Mouse (Mus musculus) C2C12 (cell line): ENCODE results near the gene Ago3. TPM values are rescaled to one million over a fixed set of nuclear protein-coding genes. Genes with fewer than 3 reads are reported as not detected.

Experiments used
- H3K27me3 ChIP-seq: one replicate; pipeline ENCODE4 v1.6.1; 2011; ENCODE audit not compliant: control insufficient read depth, insufficient read depth, insufficient read length
- H3K36me3 ChIP-seq: one replicate; pipeline ENCODE4 v1.6.1; 2011; ENCODE audit not compliant: control insufficient read depth, insufficient read depth
- H3K4me3 ChIP-seq: one replicate; pipeline ENCODE4 v1.5.1; 2011; ENCODE audit warnings: mild to moderate bottlenecking, control low read depth; ENCODE audit not compliant: poor library complexity, insufficient read depth, severe bottlenecking
- H3K79me2 ChIP-seq: one replicate; pipeline ENCODE4 v1.6.1; 2011; ENCODE audit not compliant: control insufficient read depth, insufficient read depth
- H3K79me3 ChIP-seq: one replicate; pipeline ENCODE4 v1.6.1; 2011; ENCODE audit warnings: low read depth, control low read depth
- H3ac ChIP-seq: one replicate; pipeline ENCODE3; 2011; ENCODE audit warnings: low read depth; ENCODE audit not compliant: control insufficient read depth, insufficient read length
- CEBPB ChIP-seq: IDR thresholded peaks from one replicate; pipeline ENCODE4 v1.6.1; 2011; ENCODE audit warnings: low read depth, mild to moderate bottlenecking, control low read depth, moderate library complexity
- CTCF ChIP-seq: IDR thresholded peaks from one replicate; pipeline ENCODE4 v1.5.1; 2011; ENCODE audit not compliant: control insufficient read depth, insufficient read depth, insufficient read length
- FOSL1 ChIP-seq: IDR thresholded peaks from one replicate; pipeline ENCODE4 v1.8.0; 2011; ENCODE audit warnings: mild to moderate bottlenecking, low read length; ENCODE audit not compliant: poor library complexity, insufficient read depth, severe bottlenecking
- MAX ChIP-seq: IDR thresholded peaks from one replicate; pipeline ENCODE4 v1.6.1; 2011; ENCODE audit warnings: mild to moderate bottlenecking, control low read depth
- MYOD1 ChIP-seq: IDR thresholded peaks from one replicate; pipeline ENCODE4 v1.6.1; 2011; ENCODE audit warnings: low read depth; ENCODE audit not compliant: control insufficient read depth, insufficient read length
- MYOG ChIP-seq: IDR thresholded peaks from one replicate; pipeline ENCODE4 v1.6.1; 2011; ENCODE audit not compliant: control insufficient read depth, insufficient read length; ENCODE audit errors: extremely low read depth
- USF1 ChIP-seq: IDR thresholded peaks from one replicate; pipeline ENCODE4 v1.6.1; 2011; ENCODE audit warnings: low read depth, mild to moderate bottlenecking, control low read depth, moderate library complexity
- polyA plus RNA-seq: library from polyadenylated mRNA; unstranded; fragments of >200 nt; fragmentation: generic; extraction: Trizol; gene quantifications from one replicate; pipeline ENCODE4 v1.2.1, GENCODE M21; 2012; ENCODE audit warnings: missing spikeins

Ago3 gene
- polyA plus RNA-seq, 1 experiment, result 5.2 TPM

DNA sequence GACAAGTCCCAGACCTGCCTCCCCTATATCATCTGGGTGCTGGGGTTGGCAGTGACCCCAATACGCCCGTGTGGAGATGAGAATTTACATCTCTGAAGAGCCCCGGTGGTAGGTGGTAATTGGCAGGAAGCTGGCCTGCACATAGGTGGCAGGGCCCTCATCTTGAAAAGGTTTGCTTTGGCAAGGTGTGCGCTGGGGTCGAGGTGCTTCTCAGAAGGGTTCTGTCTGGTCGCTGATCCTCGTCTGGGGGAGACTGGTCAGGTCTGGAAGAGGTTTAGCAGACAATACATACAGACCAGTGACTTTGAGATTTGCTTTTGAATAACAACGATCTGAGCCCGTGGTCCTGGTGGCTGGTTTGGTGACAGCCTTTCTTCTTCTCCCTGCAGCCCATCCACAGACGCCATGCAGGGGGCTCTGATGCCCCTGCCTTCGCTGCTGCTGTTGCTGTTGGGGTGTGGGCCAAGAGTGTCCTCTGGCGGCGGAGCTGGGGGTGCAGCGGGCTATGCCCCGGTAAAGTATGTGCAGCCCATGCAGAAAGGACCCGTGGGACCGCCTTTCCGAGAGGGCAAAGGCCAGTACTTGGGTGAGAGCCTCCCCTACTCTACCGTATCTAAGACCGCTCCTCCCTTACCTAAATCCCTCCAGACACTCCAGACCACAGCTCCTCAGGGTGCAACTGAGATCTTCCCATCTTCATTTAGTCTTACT, 120.0 kb downstream of the Ago3 start:
- Histone ChIP-seq H3K4me3 (no peak overlapping the region), H3K36me3 (no peaks in the 10 kb centered on the region), H3K27me3 (no peaks in the 10 kb centered on the region), H3K79me3 (no peaks in the 10 kb centered on the region), H3ac (no peak overlapping the region), H3K79me2 (no peaks in the 10 kb centered on the region)
- no peak for TF ChIP-seq MYOD1
- TF ChIP-seq CTCF, result peak; percentile 80
- no peak for TF ChIP-seq USF1
- TF ChIP-seq MYOG, result no peak
- TF ChIP-seq MAX, result no peak
- TF ChIP-seq CEBPB, result no peak
- TF ChIP-seq FOSL1, result no peak

DNA sequence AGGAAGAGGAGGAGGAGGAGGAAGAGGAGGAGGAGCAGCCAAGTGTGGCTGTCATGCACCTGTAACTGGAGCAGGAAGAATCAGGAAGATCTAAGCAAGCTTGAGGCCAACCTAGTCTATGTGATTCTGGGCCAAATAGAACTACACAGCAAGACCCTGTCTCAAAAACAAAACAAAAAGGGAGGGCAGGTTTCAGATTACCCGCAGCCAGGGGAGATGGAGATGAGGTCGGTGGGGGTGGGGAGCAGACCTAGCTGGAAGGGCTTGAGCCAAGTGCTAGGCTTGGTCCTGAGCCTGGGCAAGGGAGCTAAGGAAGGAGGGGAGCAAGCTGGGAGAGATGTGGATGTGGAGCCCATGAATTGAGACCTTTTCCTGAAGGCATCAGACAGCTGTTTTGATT, 122.5 kb downstream of the Ago3 start:
- H3K36me3 ChIP-seq, result no peaks in the 10 kb centered on the region
- H3K27me3 ChIP-seq, result no peaks in the 10 kb centered on the region
- no peak overlapping the region for H3K4me3 ChIP-seq
- TF ChIP-seq CEBPB, result no peak
- no peak for TF ChIP-seq MYOG
- no peak for TF ChIP-seq USF1
- TF ChIP-seq MYOD1, result no peak
- TF ChIP-seq MAX, result no peak
- TF ChIP-seq CTCF, result no peak
- TF ChIP-seq FOSL1, result no peak
- H3K79me3 ChIP-seq, result no peaks in the 10 kb centered on the region
- H3ac ChIP-seq, result no peak overlapping the region
- no peaks in the 10 kb centered on the region for H3K79me2 ChIP-seq

DNA sequence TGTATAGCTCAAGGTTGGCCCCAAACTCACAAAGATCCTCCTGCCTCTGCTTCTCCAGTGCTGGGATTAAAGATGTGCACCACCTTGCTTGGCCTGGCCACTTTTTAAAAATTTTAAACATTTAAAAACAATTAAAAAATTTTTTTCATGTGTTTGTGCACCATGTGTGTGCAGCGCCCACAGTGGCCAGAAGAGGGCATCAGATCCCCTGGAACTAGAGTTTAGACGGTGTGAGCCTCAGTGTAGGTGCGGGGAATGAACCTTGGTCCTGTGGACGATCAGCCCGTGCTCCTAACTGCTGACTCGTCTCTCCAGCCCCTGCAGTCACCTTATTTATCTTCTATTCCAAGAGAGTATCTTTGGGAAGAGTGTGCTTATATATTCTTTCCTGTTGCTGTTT, 123.3 kb downstream of the Ago3 start:
- Histone ChIP-seq H3K4me3 (no peak overlapping the region), H3ac (no peak overlapping the region), H3K36me3 (no peaks in the 10 kb centered on the region), H3K27me3 (no peaks in the 10 kb centered on the region), H3K79me3 (no peaks in the 10 kb centered on the region), H3K79me2 (no peaks in the 10 kb centered on the region)
- TF ChIP-seq MYOD1 (no peak), USF1 (no peak), FOSL1 (no peak), MYOG (no peak), CEBPB (no peak), CTCF (no peak), MAX (no peak)

DNA sequence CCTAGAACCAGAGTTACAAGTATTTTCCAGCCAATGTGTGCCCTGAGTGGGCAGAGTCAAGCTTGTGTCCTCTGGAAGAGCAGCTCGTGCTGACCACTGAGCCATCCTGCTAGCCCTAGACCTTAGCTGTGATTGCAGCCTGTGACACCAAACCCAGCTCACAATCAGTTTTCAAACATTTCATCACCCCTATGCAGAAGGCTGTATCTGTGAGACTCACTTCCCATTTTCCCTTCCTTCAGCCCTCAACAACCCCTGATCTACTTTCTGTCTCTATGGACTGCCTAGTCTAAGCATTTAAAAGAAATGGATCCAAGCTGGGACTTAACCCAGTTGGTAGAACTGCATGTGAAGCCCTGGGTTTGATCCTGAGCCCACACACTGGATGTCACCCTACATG, 123.9 kb downstream of the Ago3 start:
- Histone ChIP-seq H3K79me2 (no peaks in the 10 kb centered on the region), H3ac (no peak overlapping the region), H3K36me3 (no peaks in the 10 kb centered on the region), H3K27me3 (no peaks in the 10 kb centered on the region), H3K79me3 (no peaks in the 10 kb centered on the region), H3K4me3 (no peak overlapping the region)
- no peak for TF ChIP-seq MYOG
- no peak for TF ChIP-seq CTCF
- TF ChIP-seq MAX, result no peak
- TF ChIP-seq MYOD1, result no peak
- no peak for TF ChIP-seq FOSL1
- no peak for TF ChIP-seq USF1
- no peak for TF ChIP-seq CEBPB

DNA sequence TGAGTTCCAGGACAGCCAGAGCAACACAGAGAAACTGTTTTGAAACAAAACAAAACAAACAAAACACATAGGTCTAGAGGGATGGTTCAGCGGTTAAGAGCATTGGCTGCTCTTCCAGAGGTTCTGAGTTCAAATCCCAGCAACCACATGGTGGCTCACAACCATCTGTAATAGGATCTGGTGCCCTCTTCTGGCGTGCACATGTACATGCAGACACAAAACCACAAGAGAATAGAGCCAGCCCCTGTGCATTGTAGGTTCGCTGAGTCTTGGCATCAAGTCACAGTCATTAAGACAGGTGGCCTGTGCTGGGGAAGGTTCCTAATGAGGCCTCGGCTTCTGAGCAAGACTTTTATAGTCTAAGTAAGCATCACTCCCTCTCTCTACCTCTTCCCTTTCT, 125.5 kb downstream of the Ago3 start:
- Histone ChIP-seq H3K79me3 (no peaks in the 10 kb centered on the region), H3ac (no peak overlapping the region), H3K79me2 (no peaks in the 10 kb centered on the region), H3K27me3 (no peaks in the 10 kb centered on the region), H3K36me3 (no peaks in the 10 kb centered on the region), H3K4me3 (no peak overlapping the region)
- TF ChIP-seq FOSL1, result no peak
- no peak for TF ChIP-seq CTCF
- TF ChIP-seq CEBPB, result no peak
- TF ChIP-seq MYOD1, result no peak
- TF ChIP-seq MYOG, result no peak
- TF ChIP-seq MAX, result no peak
- TF ChIP-seq USF1, result no peak
